ENCODE assay signal across 9 mouse cellular contexts in the genomic region with DNA sequence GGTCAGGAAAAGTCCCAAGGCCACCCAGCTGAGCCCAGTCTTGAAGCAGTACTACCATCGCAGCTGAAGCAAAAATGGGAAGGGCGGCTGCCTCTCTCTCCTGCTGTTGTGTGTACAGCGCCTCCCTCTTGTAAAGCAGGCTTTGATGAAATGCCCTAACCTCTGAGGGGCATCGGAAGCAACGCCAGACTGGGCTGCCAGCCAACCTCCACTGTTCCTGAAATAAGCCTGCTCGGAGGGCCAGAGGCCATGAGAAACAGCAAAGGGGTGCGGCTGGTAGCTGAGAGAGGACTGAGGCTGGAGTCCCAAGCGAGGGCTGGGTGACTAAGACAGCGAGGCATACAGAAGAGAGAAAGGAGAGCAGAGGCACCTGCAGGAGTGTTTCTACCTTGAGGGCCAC. TPM values are rescaled to one million over a fixed set of nuclear protein-coding genes. Genes with fewer than 3 reads are reported as not detected.
DNase-seq lines count a peak whose midpoint lies in the region; ATAC-seq and TF ChIP-seq lines count a peak whose summit lies in the region.
"Had no signal": no experiment of that assay in that cellular context is flagged by ENCODE, and none has a peak within 500 bp of the region (broad histone marks: within the 10 kb centered on the region; RNA-seq: fewer than 3 reads in every experiment).

No protein-coding gene starts in this region.

- no peak overlapping the region for H3K9ac ChIP-seq in liver, postnatal 0 days (replicated peaks)
- no peak overlapping the region for H3K9ac ChIP-seq in liver, embryonic 11.5 days (ENCODE audit: low read depth, low read length)
- H3K9ac ChIP-seq in lung, postnatal 0 days (replicated peaks; ENCODE audit: low read depth), result no peak overlapping the region
- no peak overlapping the region for H3K9ac ChIP-seq in liver, embryonic 12.5 days

- peaks cover 10% of the 10 kb centered on the region for H3K4me1 ChIP-seq in liver, postnatal 0 days (ENCODE audit: insufficient read depth)
- no peaks in the 10 kb centered on the region; the same call in 1 of the 2 replicates for H3K4me1 ChIP-seq in liver, embryonic 11.5 days (replicated peaks; ENCODE audit: control insufficient read depth, insufficient read depth, low read length)
- H3K4me1 ChIP-seq in lung, postnatal 0 days (ENCODE audit: insufficient read depth, low read depth, low read length), result peaks cover 21% of the 10 kb centered on the region
- peaks cover 8% of the 10 kb centered on the region; the same call in 1 of the 2 replicates for H3K4me1 ChIP-seq in liver, embryonic 12.5 days

- H3K4me2 ChIP-seq in liver, postnatal 0 days (ENCODE audit: low read depth, low read length), result no peak overlapping the region
- H3K4me2 ChIP-seq in liver, embryonic 11.5 days, result no peak overlapping the region
- H3K4me2 ChIP-seq in lung, postnatal 0 days (replicated peaks; ENCODE audit: low read depth, low read length), result no peak overlapping the region
- no peak overlapping the region for H3K4me2 ChIP-seq in liver, embryonic 12.5 days

- 54% methylated on average over 9 of the region's 9 CpGs for WGBS in liver, postnatal 0 days (ENCODE audit: insufficient replicate concordance)
- 74% methylated on average over 9 of the region's 9 CpGs for WGBS in liver, embryonic 11.5 days
- 17% methylated on average over 9 of the region's 9 CpGs for WGBS in lung, postnatal 0 days
- WGBS in liver, embryonic 12.5 days (ENCODE audit: insufficient replicate concordance), result 56% methylated on average over 9 of the region's 9 CpGs

- no peak overlapping the region for H3K27ac ChIP-seq in liver, postnatal 0 days (ENCODE audit: low read depth)
- H3K27ac ChIP-seq in liver, embryonic 11.5 days (ENCODE audit: low read depth, low read length), result no peak overlapping the region
- H3K27ac ChIP-seq in lung, postnatal 0 days (ENCODE audit: low read length), result peak overlapping the region; percentile 51
- no peak overlapping the region for H3K27ac ChIP-seq in liver, embryonic 12.5 days

- TF ChIP-seq POLR2A in brain, embryonic 14.5 days (IDR thresholded peaks at IDR 0.05; ENCODE audit: borderline replicate concordance, extremely low read depth, insufficient read depth, insufficient read length, poor library complexity, severe bottlenecking), result no peak

- ATAC-seq in liver, postnatal 0 days, result no peak
- ATAC-seq in liver, embryonic 11.5 days (replicated peaks; ENCODE audit: low FRiP score), result no peak
- ATAC-seq in lung, postnatal 0 days, result peak; percentile 54
- no peak for ATAC-seq in liver, embryonic 12.5 days

- peaks cover 27% of the 10 kb centered on the region for H3K27me3 ChIP-seq in liver, postnatal 0 days (ENCODE audit: insufficient read depth, low read length)
- H3K27me3 ChIP-seq in liver, embryonic 11.5 days (replicated peaks; ENCODE audit: control insufficient read depth, insufficient read depth, low read length), result peaks cover 43% of the 10 kb centered on the region
- H3K27me3 ChIP-seq in lung, postnatal 0 days (replicated peaks; ENCODE audit: insufficient read depth, low read length), result peaks cover 3% of the 10 kb centered on the region; the same call in 1 of the 2 replicates
- H3K27me3 ChIP-seq in liver, embryonic 12.5 days (replicated peaks), result peaks cover 62% of the 10 kb centered on the region

- TF ChIP-seq EP300 in liver, postnatal 0 days (IDR thresholded peaks at IDR 0.05; ENCODE audit: low read depth), result no peak
- TF ChIP-seq EP300 in lung, postnatal 0 days (IDR thresholded peaks at IDR 0.05), result no peak

- H3K9me3 ChIP-seq in liver, postnatal 0 days (ENCODE audit: low read length), result no peaks in the 10 kb centered on the region
- no peaks in the 10 kb centered on the region for H3K9me3 ChIP-seq in liver, embryonic 11.5 days (ENCODE audit: control insufficient read depth, low read length)
- no peaks in the 10 kb centered on the region for H3K9me3 ChIP-seq in lung, postnatal 0 days (ENCODE audit: low read length)
- H3K9me3 ChIP-seq in liver, embryonic 12.5 days (replicated peaks), result no peaks in the 10 kb centered on the region

- peak; percentile 35 for DNase-seq in liver, postnatal 0 days
- no peak for DNase-seq in liver, embryonic 11.5 days (ENCODE audit: low spot score)
- DNase-seq in brain, embryonic 14.5 days (ENCODE audit: low read depth), result peak; percentile 87
- DNase-seq in heart, postnatal 10 days, result peak; percentile 87 to 88
- peak; percentile 84 for DNase-seq in lung, postnatal 0 days (ENCODE audit: low spot score)
- DNase-seq in thymus, postnatal 25 days, result no peak
- DNase-seq in left cerebral cortex, postnatal 25 days (ENCODE audit: low spot score in 2 of 2), result no peak

- no peaks in the 10 kb centered on the region for H3K36me3 ChIP-seq in liver, postnatal 0 days (replicated peaks; ENCODE audit: insufficient read depth, low read length)
- peaks cover 2% of the 10 kb centered on the region; the same call in 1 of the 2 replicates for H3K36me3 ChIP-seq in liver, embryonic 11.5 days (ENCODE audit: control insufficient read depth, insufficient read depth, low read length)
- peaks cover 11% of the 10 kb centered on the region; the same call in 1 of the 2 replicates for H3K36me3 ChIP-seq in lung, postnatal 0 days (ENCODE audit: insufficient read depth, low read length)
- H3K36me3 ChIP-seq in liver, embryonic 12.5 days, result no peaks in the 10 kb centered on the region

- intact Hi-C loops in heart, postnatal 10 days (cut with DNase I), result no loop called here
- intact Hi-C loops in left cerebral cortex, postnatal 25 days (cut with DNase I), result no loop called here

- H3K4me3 ChIP-seq in liver, postnatal 0 days (ENCODE audit: low read depth, low read length), result no peak overlapping the region
- H3K4me3 ChIP-seq in liver, embryonic 11.5 days (ENCODE audit: low read depth, low read length), result no peak overlapping the region
- no peak overlapping the region for H3K4me3 ChIP-seq in lung, postnatal 0 days (ENCODE audit: low read depth, low read length)
- no peak overlapping the region for H3K4me3 ChIP-seq in liver, embryonic 12.5 days

- TF ChIP-seq CTCF in liver, postnatal 0 days (IDR thresholded peaks at IDR 0.05; ENCODE audit: low read depth), result 0 out of 2 replicates have a peak, but pooled peaks have one; percentile 19
- TF ChIP-seq CTCF in brain, embryonic 14.5 days (IDR thresholded peaks at IDR 0.05; ENCODE audit: borderline replicate concordance, extremely low read depth, insufficient read depth, insufficient read length), result no peak
- peak; percentile 46 for TF ChIP-seq CTCF in lung, postnatal 0 days (IDR thresholded peaks at IDR 0.05)

RNA-seq across cellular contexts. Expression of gene Pdgfa, which starts 8.4 kb away (rescaled TPM):
- polyA plus RNA-seq in liver, postnatal 0 days (2015; fragmentation: Nextera tagmentation; extraction: Ambion mirVana), result 2.5 and 2.9 TPM in 2 replicates
- 3.4 and 5.0 TPM in 2 replicates for polyA plus RNA-seq in liver, embryonic 11.5 days (2014; fragmentation: Nextera tagmentation; extraction: Ambion mirVana)
- polyA plus RNA-seq in brain, embryonic 14.5 days (2012; rRNA removed), result 6.5 and 9.7 TPM in 2 replicates
- total RNA-seq in heart, postnatal 10 days (2021), result 10 to 100 TPM; 34.1 to 45.2 TPM
- polyA plus RNA-seq in lung, postnatal 0 days (2015; fragmentation: Nextera tagmentation; extraction: Ambion mirVana), result 108 and 114 TPM in 2 replicates
- 10 to 100 TPM; 52.5 to 54.9 TPM for total RNA-seq in left cerebral cortex, postnatal 25 days (2021)
- 1.9 and 2.8 TPM in 2 replicates for polyA plus RNA-seq in liver, embryonic 12.5 days (2016; fragmentation: Nextera tagmentation; extraction: Ambion mirVana)
- total RNA-seq: neutrophil, adult 5-6 weeks had no signal

Comparison
In these comparisons a context has a peak if more than half of its experiments do, and no peak if none do; other contexts are left out.
1. DNase-seq: peak in liver, postnatal 0 days (single experiment), brain, embryonic 14.5 days (single experiment), heart, postnatal 10 days (2 of 2) and lung, postnatal 0 days (single experiment); none in liver, embryonic 11.5 days (single experiment), thymus, postnatal 25 days (single experiment) and left cerebral cortex, postnatal 25 days (0 of 2).
2. RNA of gene Pdgfa, which starts 8.4 kb away (polyA plus RNA-seq): 108 to 114 TPM in lung, postnatal 0 days; 6.5 to 9.7 TPM in brain, embryonic 14.5 days, 3.4 to 5.0 TPM in liver, embryonic 11.5 days, 1.9 to 2.8 TPM in liver, embryonic 12.5 days and 2.5 to 2.9 TPM in liver, postnatal 0 days; every median in the first group is over 10 times any median in the second.